Mouse (Mus musculus) olfactory bulb, adult 2 months (tissue): ENCODE measurements at regions not wholly inside any gene's neighbourhood (a gene's known extent, or its start where the extent isn't known, plus 50 kb on each side); places are given as distances from the start of the nearest gene placed in this dataset.

Source experiments
- CTCF ChIP-seq: fragments of 200-500 bp; IDR thresholded peaks from 2 replicates; pipeline ENCODE4 v1.5.1; 2012; ENCODE audit warnings: low read depth, mild to moderate bottlenecking, low read length, moderate library complexity; ENCODE audit not compliant: insufficient read depth
- POLR2A ChIP-seq: fragments of 200-500 bp; IDR thresholded peaks from 2 replicates; pipeline ENCODE4 v1.6.1; 2012; ENCODE audit warnings: mild to moderate bottlenecking, low read depth, low read length, moderate library complexity; ENCODE audit not compliant: insufficient read depth

- no peak for TF ChIP-seq CTCF
- TF ChIP-seq POLR2A: no peak
Observed at GRCm38 (mm10) chr4:48779955-48780354, 116.6 kb downstream of the Cavin4 start.
